Mouse (Mus musculus) ovary, postnatal 10 days (tissue): ENCODE data around the gene Srsf7.
"Not testable (repeated sequence)": the region's sequence is repeated elsewhere in the genome, so short reads cannot be mapped to it uniquely, and the experiment has no call there.

Source experiments
- DNase-seq: peaks from one replicate; pipeline ENCODE4 v3.0.0; 2022; ENCODE audit warnings: low spot score

Srsf7 gene

DNA sequence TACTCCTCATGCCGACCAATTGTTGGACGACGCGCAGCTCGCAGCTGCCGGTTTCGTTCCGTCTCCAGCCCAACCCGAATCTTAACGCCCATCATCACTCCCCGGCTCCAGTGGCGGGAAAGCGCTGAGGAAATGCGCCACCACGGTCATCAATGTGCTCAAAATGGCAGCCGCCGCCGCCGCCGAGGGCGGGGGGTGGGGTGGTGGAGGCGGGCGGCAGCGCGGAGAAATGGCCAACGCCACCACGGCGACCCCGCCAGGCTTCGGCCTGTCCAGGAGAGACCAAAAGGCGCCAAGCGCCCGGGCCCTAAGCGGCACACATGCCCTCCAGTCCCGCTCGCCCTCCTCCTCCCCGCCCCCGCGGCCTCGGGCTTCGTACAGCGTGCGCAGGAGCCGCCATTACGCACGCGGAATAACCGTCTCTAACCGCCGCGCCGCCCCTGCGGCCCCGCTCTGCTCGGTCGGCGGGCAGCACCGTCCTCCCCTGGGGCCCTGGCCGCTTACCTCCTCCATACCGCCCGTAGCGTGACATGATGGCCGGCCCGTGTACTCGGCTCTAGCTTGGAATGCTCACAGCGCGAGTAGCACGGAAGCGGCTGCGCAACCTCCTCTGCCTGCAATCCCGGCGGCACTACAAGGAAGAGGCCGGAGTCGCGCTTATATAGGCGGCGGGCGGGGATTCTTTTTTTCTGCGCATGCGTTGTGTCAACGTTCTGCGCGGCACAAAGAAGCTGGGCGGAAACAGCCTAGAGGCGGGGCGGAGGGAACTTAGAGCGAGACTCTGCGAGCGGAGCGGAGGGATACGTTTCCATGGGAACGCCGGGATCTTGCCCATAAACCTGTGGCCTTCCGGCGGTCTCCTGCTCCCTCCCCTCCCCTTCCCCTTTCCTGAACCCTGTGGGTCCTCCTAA is at the start of gene Srsf7, which contains the start of gene Ttc39d:
Gene Srsf7, minus strand, starts transcription at position 637 of the 911 bp plus-strand sequence.
Gene Ttc39d, plus strand, starts transcription at position 790 of the 911 bp plus-strand sequence.
- peak; percentile 99 for DNase-seq

- DNase-seq, result peak; percentile 20
Observed at GRCm38 (mm10) chr17:80255208-80255607, 48.1 kb upstream of the Srsf7 start.

DNA sequence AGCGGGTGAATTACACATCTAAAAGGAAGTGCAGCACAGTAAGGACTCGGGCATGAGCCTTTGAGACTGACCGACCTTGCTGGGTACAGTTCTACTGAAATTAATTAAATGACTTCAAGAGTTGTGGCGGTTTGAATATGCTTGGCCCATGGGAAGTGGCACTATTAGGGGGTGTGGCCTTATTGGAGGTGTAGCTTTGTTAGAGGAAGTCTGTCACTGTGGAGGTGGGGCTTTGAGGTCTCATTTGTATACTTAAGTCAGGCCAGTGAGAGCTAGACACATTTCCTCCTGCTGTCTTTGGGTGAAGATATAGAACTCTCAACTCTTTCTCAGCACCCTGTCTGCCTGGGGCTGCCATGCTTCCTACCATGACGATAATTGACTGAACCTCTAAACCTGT is 47.3 kb upstream of the Srsf7 start:
- DNase-seq, result no peak

DNA sequence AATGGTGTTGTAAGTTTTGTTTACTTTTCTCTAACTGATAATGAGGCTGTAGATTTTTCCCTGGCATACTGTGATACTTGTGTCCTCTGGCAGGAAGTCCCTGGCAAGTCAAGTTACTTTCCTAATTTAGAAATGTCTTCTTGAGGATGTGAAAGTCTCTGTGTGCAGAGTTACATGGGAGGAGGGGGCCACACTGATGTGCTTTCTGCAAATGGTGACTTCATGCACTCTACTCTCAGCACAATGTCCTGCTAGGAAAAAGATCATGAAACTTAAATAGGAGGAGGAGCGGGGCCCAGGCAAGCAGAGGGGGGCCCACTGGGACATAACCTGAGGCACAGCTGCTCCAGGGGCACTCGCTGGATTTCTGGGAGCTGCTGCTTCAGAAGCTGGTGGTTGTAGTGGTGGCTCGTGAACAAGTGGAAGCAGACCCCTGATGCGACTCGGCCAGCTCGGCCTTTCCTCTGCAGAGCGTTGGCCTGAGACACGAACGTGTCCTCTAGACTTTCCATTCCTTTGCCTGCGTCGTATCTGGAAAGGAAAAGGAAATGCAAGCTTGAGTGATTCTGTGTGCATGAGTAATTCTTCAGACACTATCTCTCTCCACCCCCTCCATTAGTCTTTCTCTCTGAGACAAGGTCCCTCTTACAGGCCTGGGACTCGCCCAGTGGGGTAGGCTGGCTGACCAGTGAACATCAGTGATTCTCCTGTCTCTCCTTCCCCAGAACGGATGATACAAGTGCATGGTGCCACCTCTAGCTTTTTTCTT is 45.8 kb upstream of the Srsf7 start:
- DNase-seq, result no peak

- DNase-seq, result no peak
Observed at GRCm38 (mm10) chr17:80243116-80243515, 36.0 kb upstream of the Srsf7 start.

DNA sequence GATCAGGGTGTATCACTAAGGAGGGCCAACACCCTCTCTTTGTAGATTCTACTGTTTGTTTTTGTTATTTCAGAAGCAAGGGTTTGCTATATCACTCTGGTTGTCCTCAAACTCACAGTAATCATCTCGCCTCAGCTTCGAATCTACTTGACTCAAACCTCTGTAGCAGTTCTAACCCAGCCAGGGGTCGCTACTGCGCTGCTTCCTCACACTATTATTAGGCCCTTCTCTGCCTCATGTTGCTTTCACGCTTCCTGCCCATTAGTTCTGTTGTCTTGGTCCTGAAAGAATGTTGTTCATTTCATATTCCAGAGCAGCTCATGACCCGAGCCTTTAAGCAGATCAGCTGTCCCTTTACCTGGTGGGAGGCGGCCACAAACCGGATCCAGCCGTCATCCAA is 34.5 kb upstream of the Srsf7 start:
- no peak for DNase-seq

GRCm38 (mm10) chr17:80237475-80237874 is 30.4 kb upstream of the Srsf7 start:
- DNase-seq, result no peak

- DNase-seq, result no peak
Observed at GRCm38 (mm10) chr17:80236805-80237204, 29.7 kb upstream of the Srsf7 start.

- DNase-seq, result no peak
Observed at GRCm38 (mm10) chr17:80235477-80235876, 28.4 kb upstream of the Srsf7 start.

DNA sequence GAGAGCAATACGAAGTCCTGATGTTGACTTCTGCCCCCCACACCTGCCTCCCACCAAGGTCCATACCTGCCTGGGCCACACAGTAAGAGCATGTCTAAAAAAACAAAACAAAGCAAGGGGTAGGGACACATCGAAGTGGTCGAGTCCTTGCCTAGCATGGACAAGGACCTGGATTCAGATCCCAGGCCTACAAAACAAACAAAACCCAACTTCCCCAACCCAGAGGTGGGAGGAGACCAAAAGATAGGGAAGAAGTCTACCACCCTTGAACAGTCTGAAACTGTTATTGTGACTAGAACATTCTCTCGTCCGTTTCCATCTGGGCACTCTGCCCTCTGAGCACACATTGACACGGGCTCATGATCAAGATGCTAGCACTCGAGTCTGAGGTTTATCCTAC is 27.3 kb upstream of the Srsf7 start:
- no peak for DNase-seq

GRCm38 (mm10) chr17:80233844-80234243 is 26.7 kb upstream of the Srsf7 start:
- no peak for DNase-seq

DNA sequence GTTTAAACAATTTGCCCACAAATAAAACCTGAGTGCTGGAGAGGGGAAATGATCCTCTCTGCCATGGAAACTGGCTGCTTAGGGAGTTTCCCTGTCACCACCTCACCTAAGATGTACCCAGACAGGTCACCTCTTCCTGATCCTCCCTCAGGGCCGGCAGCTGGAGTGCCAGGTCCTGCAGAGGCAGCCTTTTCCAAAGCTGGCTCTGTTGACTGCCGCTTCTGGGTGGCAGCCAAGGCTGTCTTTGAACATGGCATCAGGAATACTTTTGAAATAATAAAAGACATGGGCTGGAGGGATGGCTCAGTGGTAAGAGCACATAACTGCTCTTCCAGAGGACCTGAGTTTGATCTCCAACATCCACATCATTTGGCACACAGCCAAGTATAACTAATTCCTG is 22.3 kb upstream of the Srsf7 start:
- DNase-seq, result no peak

DNA sequence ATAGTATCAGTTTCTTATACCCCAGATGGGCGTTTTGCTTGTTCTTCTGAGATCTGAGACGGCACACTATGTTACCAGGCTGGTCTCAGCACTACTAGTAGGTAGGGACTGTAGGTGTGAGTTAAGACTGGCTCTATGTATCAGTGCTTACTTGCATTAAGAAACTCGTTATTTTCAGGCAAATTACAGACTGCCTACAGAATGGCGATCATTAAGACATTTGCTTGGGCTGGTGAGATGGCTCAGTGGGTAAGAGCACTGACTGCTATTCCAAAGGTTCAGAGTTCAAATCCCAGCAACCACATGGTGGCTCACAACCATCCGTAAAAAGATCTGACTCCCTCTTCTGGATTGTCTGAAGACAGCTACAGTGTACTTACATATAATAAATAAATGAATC is 18.0 kb upstream of the Srsf7 start:
- DNase-seq, result not testable (repeated sequence)

- DNase-seq, result peak; percentile 63
Observed at GRCm38 (mm10) chr17:80224326-80225116, 17.4 kb upstream of the Srsf7 start, which contains the start of gene Gemin6. TSS of gene Gemin6 (plus strand) at chr17:80224441.

DNA sequence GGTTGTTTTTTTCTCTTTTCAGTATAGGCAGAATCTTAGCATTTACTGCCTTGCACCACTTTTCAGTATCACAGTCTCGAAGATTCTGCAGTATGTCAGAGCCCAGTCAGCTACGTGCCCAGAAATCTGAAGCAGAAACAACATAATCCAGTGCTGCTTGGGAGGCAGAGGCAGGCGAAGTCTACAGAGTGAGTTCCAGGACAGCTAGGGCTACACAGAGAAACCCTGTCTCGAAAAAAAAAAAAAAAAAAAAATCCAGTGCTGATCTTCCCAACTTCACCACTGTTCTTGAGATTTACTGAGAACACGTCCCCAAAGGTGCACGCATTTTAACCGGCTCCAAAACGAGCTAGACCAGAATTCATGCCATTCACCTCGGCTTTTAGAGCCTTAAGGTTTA is 16.7 kb upstream of the Srsf7 start:
- DNase-seq, result no peak

GRCm38 (mm10) chr17:80221890-80222628 is 15.0 kb upstream of the Srsf7 start:
- DNase-seq, result no peak

GRCm38 (mm10) chr17:80221202-80221601 is 14.1 kb upstream of the Srsf7 start:
- no peak for DNase-seq

- no peak for DNase-seq
Observed at GRCm38 (mm10) chr17:80220131-80220530, 13.0 kb upstream of the Srsf7 start.

- not testable (repeated sequence) for DNase-seq
Observed at GRCm38 (mm10) chr17:80213998-80214397, 6.9 kb upstream of the Srsf7 start.

GRCm38 (mm10) chr17:80206301-80206670 is 821 bp downstream of the Srsf7 start:
- no peak for DNase-seq

DNA sequence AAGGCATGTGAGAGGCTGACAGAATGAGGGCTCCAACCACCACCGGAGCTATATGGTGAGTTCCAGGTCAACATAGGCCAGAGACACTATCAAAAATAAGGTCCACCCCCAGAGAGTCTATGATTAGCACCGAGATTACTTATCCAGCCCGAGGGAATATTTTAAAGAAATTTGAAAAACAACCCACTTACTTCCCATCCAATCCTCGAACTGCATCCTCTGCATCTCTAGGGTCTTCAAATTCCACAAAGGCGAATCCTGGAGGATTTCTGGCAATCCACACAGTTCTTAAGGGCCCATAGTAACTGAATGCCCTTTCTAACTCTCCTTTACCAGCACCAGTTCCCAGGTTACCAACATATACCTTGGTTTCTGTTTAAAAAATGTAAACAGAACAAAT is 1.4 kb downstream of the Srsf7 start:
- DNase-seq, result no peak
